Mouse (Mus musculus) embryonic facial prominence, embryonic 11.5 days (tissue): ENCODE measurements at regions not wholly inside any gene's neighbourhood (a gene's known extent, or its start where the extent isn't known, plus 50 kb on each side); places are given as distances from the start of the nearest gene placed in this dataset.

Source experiments
- ATAC-seq: fragments of 200-750 bp; cut with Nextera tagmentation; replicated peaks from 2 replicates; pipeline ENCODE4 v1.8.0; 2017; ENCODE audit warnings: low read depth; ENCODE audit not compliant: insufficient number of reproducible peaks, low FRiP score, low TSS enrichment
- DNase-seq: peaks from one replicate; pipeline ENCODE4 v3.0.0-alpha.2; 2015; ENCODE audit warnings: low spot score
- H3K27ac ChIP-seq: fragments of 300-500 bp; sonication (generic); replicated peaks from 2 replicates; pipeline ENCODE4 v1.5.1; 2014; ENCODE audit warnings: mild to moderate bottlenecking, low read depth, low read length, control low read depth
- H3K27me3 ChIP-seq: fragments of 300-500 bp; sonication (generic); 2 replicates; pipeline ENCODE4 v1.6.1; 2014; ENCODE audit warnings: mild to moderate bottlenecking, low read length, moderate library complexity, mixed read lengths; ENCODE audit not compliant: control insufficient read depth, insufficient read depth
- H3K36me3 ChIP-seq: fragments of 300-500 bp; sonication (generic); replicated peaks from 2 replicates; pipeline ENCODE4 v1.6.1; 2014; ENCODE audit warnings: low read depth, mild to moderate bottlenecking, low read length, moderate library complexity, mixed read lengths; ENCODE audit not compliant: control insufficient read depth, insufficient read depth
- H3K4me1 ChIP-seq: fragments of 300-500 bp; sonication (generic); 2 replicates; pipeline ENCODE4 v1.6.1; 2014; ENCODE audit warnings: low read length, mixed read lengths; ENCODE audit not compliant: control insufficient read depth, insufficient read depth
- H3K4me2 ChIP-seq: fragments of 300-500 bp; sonication (generic); 2 replicates; pipeline ENCODE4 v1.6.1; 2014; ENCODE audit warnings: low read depth, mild to moderate bottlenecking, control low read depth, low read length, moderate library complexity
- H3K4me3 ChIP-seq: fragments of 300-500 bp; sonication (generic); 2 replicates; pipeline ENCODE4 v1.5.1; 2014; ENCODE audit warnings: low read depth, low read length, control low read depth
- H3K9ac ChIP-seq: fragments of 300-500 bp; sonication (generic); replicated peaks from 2 replicates; pipeline ENCODE4 v1.6.1; 2014; ENCODE audit warnings: mild to moderate bottlenecking, control low read depth, low read length
- H3K9me3 ChIP-seq: fragments of 300-500 bp; sonication (generic); replicated peaks from 2 replicates; pipeline ENCODE4 v1.6.1; 2016; ENCODE audit warnings: mild to moderate bottlenecking, low read length, inconsistent platforms, mixed read lengths; ENCODE audit not compliant: control insufficient read depth
- WGBS: fragments of 180-500 bp; shearing (Covaris S2); extraction: QIAGEN DNeasy Blood & Tissue Kit; methylation state at CpG from one replicate; pipeline ENCODE4 v1.1.7; 2014; 5-methylcytosine and 5-hydroxymethylcytosine counted together

GRCm38 (mm10) chr5:138920156-138920845, 76.9 kb downstream of the Pdgfa start:
- no peaks in the 10 kb centered on the region for H3K4me1 ChIP-seq
- ATAC-seq = no peak
- WGBS = 74% methylated on average over 7 of the region's 7 CpGs
- no peak overlapping the region for H3K27ac ChIP-seq
- no peak overlapping the region for H3K4me2 ChIP-seq
- no peak overlapping the region for H3K9ac ChIP-seq
- no peaks in the 10 kb centered on the region for H3K27me3 ChIP-seq
- no peaks in the 10 kb centered on the region for H3K9me3 ChIP-seq
- no peaks in the 10 kb centered on the region for H3K36me3 ChIP-seq
- DNase-seq = no peak
- H3K4me3 ChIP-seq = no peak overlapping the region

- no peak overlapping the region for H3K4me2 ChIP-seq
- H3K9me3 ChIP-seq = no peaks in the 10 kb centered on the region
- ATAC-seq = no peak
- H3K4me1 ChIP-seq = no peaks in the 10 kb centered on the region
- no peak overlapping the region for H3K27ac ChIP-seq
- 63% methylated on average over 3 of the region's 3 CpGs for WGBS
- no peak overlapping the region for H3K4me3 ChIP-seq
- no peaks in the 10 kb centered on the region for H3K36me3 ChIP-seq
- H3K27me3 ChIP-seq = no peaks in the 10 kb centered on the region
- no peak for DNase-seq
- no peak overlapping the region for H3K9ac ChIP-seq
Measured at GRCm38 (mm10) chr5:138922116-138922515, 75.1 kb downstream of the Pdgfa start.
